Mouse (Mus musculus): ENCODE measurements at regions not wholly inside any gene's neighbourhood (a gene's known extent, or its start where the extent isn't known, plus 50 kb on each side); places are given as distances from the start of the nearest gene placed in this dataset.

DNA sequence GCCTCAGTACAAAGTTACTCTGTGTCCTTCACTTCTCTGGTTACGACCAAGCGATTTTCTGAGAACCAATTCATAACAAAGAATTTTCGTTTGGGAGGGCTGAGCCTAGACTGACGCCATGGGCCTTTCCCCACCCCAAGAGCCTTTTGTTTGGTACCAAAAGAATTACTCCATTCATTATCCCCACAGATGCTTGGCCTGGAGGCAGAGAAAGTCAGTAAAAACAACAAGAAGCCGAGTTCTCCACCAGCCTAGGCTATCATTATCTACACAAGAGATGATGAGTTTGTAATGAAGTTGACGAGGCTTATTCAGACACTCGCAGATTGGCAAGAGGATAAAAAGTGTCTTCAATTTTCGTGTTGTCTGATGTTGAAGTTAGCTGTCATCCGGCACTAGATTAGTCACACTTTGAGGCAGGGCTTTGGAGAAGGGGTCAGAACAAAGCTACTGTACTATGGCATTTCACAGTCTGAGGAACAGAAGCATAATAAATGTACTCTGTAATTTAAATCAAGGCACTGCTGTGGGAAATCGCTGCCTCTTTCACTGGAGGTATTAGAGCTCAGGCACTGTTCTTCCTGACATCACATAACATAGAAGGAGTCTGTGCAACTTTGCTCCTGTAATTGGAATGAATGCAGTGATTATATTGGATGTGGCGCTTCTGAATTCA lies 296.9 kb upstream of the Fign start:
- no peaks in the 10 kb centered on the region for H3K36me3 ChIP-seq (ENCODE audit: control insufficient read depth, insufficient read depth, low read length)

GRCm38 (mm10) chr2:64394199-64394598 lies 296.4 kb upstream of the Fign start:
- no peaks in the 10 kb centered on the region for H3K36me3 ChIP-seq (ENCODE audit: control insufficient read depth, insufficient read depth, low read length)
- no peak overlapping the region for H3K4me3 ChIP-seq (replicated peaks; ENCODE audit: low read length)
- ATAC-seq (ENCODE audit: insufficient read depth, low FRiP score) = no peak
- no peak overlapping the region for H3K9ac ChIP-seq (ENCODE audit: low read length)
- H3K4me1 ChIP-seq (ENCODE audit: control insufficient read depth, insufficient read depth, low read length) = no peaks in the 10 kb centered on the region; the same call in 1 of the 2 replicates
- WGBS = 52% methylated on average over 8 of the region's 8 CpGs
- H3K9me3 ChIP-seq (replicated peaks; ENCODE audit: control insufficient read depth, low read length) = no peaks in the 10 kb centered on the region
- H3K27me3 ChIP-seq (ENCODE audit: control insufficient read depth, insufficient read depth, low read length) = no peaks in the 10 kb centered on the region
- no peak overlapping the region for H3K27ac ChIP-seq (ENCODE audit: low read length)
- no peak overlapping the region for H3K4me2 ChIP-seq (ENCODE audit: low read depth, low read length)

More for the DNA sequence above, 296.9 kb upstream of the Fign start:
- H3K27ac ChIP-seq (ENCODE audit: low read length) = no peak overlapping the region
- H3K9me3 ChIP-seq (replicated peaks; ENCODE audit: control insufficient read depth, low read length) = no peaks in the 10 kb centered on the region
- no peak overlapping the region for H3K9ac ChIP-seq (ENCODE audit: low read length)
- WGBS = 55% methylated on average over 11 of the region's 11 CpGs
- no peaks in the 10 kb centered on the region; the same call in 1 of the 2 replicates for H3K4me1 ChIP-seq (ENCODE audit: control insufficient read depth, insufficient read depth, low read length)
- H3K4me2 ChIP-seq (ENCODE audit: low read depth, low read length) = no peak overlapping the region
- no peak overlapping the region for H3K4me3 ChIP-seq (replicated peaks; ENCODE audit: low read length)
- peak; percentile 17; the same call in 1 of the 2 replicates for ATAC-seq (ENCODE audit: insufficient read depth, low FRiP score)
- no peaks in the 10 kb centered on the region for H3K27me3 ChIP-seq (ENCODE audit: control insufficient read depth, insufficient read depth, low read length)

- no peak overlapping the region for H3K4me2 ChIP-seq (ENCODE audit: low read depth, low read length)
- H3K4me3 ChIP-seq (replicated peaks; ENCODE audit: low read length) = no peak overlapping the region
- H3K27me3 ChIP-seq (ENCODE audit: control insufficient read depth, insufficient read depth, low read length) = no peaks in the 10 kb centered on the region
- no peak overlapping the region for H3K9ac ChIP-seq (ENCODE audit: low read length)
- 59% methylated on average over 2 of the region's 2 CpGs for WGBS
- no peaks in the 10 kb centered on the region for H3K4me1 ChIP-seq (ENCODE audit: control insufficient read depth, insufficient read depth, low read length)
- no peaks in the 10 kb centered on the region for H3K9me3 ChIP-seq (replicated peaks; ENCODE audit: control insufficient read depth, low read length)
- no peak for ATAC-seq (ENCODE audit: insufficient read depth, low FRiP score)
- no peaks in the 10 kb centered on the region for H3K36me3 ChIP-seq (ENCODE audit: control insufficient read depth, insufficient read depth, low read length)
- H3K27ac ChIP-seq (ENCODE audit: low read length) = no peak overlapping the region
Observed at GRCm38 (mm10) chr2:64369791-64370190, 272.0 kb upstream of the Fign start.

GRCm38 (mm10) chr2:64367188-64367587 lies 269.4 kb upstream of the Fign start:
- WGBS = 82% methylated on average over 7 of the region's 7 CpGs
- no peaks in the 10 kb centered on the region for H3K4me1 ChIP-seq (ENCODE audit: control insufficient read depth, insufficient read depth, low read length)
- no peak overlapping the region for H3K9ac ChIP-seq (ENCODE audit: low read length)

GRCm38 (mm10) chr2:64366528-64366927 lies 268.7 kb upstream of the Fign start:
- Histone ChIP-seq H3K9me3 (replicated peaks; ENCODE audit: control insufficient read depth, low read length) (no peaks in the 10 kb centered on the region), H3K4me2 (ENCODE audit: low read depth, low read length) (no peak overlapping the region), H3K27ac (ENCODE audit: low read length) (no peak overlapping the region), H3K4me3 (replicated peaks; ENCODE audit: low read length) (no peak overlapping the region), H3K27me3 (ENCODE audit: control insufficient read depth, insufficient read depth, low read length) (no peaks in the 10 kb centered on the region), H3K36me3 (ENCODE audit: control insufficient read depth, insufficient read depth, low read length) (no peaks in the 10 kb centered on the region), H3K9ac (ENCODE audit: low read length) (no peak overlapping the region), H3K4me1 (ENCODE audit: control insufficient read depth, insufficient read depth, low read length) (no peaks in the 10 kb centered on the region)
- ATAC-seq (ENCODE audit: insufficient read depth, low FRiP score) = no peak
- WGBS = 92% methylated on average over 5 of the region's 5 CpGs

More at GRCm38 (mm10) chr2:64367188-64367587, 269.4 kb upstream of the Fign start:
- Histone ChIP-seq H3K9me3 (replicated peaks; ENCODE audit: control insufficient read depth, low read length) (no peaks in the 10 kb centered on the region), H3K27ac (ENCODE audit: low read length) (no peak overlapping the region), H3K36me3 (ENCODE audit: control insufficient read depth, insufficient read depth, low read length) (no peaks in the 10 kb centered on the region), H3K4me3 (replicated peaks; ENCODE audit: low read length) (no peak overlapping the region), H3K4me2 (ENCODE audit: low read depth, low read length) (no peak overlapping the region), H3K27me3 (ENCODE audit: control insufficient read depth, insufficient read depth, low read length) (no peaks in the 10 kb centered on the region)
- ATAC-seq (ENCODE audit: insufficient read depth, low FRiP score) = no peak

- Histone ChIP-seq H3K36me3 (ENCODE audit: control insufficient read depth, insufficient read depth, low read length) (no peaks in the 10 kb centered on the region), H3K4me1 (ENCODE audit: control insufficient read depth, insufficient read depth, low read length) (no peaks in the 10 kb centered on the region), H3K27me3 (ENCODE audit: control insufficient read depth, insufficient read depth, low read length) (no peaks in the 10 kb centered on the region), H3K4me2 (ENCODE audit: low read depth, low read length) (no peak overlapping the region), H3K9me3 (replicated peaks; ENCODE audit: control insufficient read depth, low read length) (no peaks in the 10 kb centered on the region), H3K9ac (ENCODE audit: low read length) (no peak overlapping the region), H3K4me3 (replicated peaks; ENCODE audit: low read length) (no peak overlapping the region), H3K27ac (ENCODE audit: low read length) (no peak overlapping the region)
- no peak for ATAC-seq (ENCODE audit: insufficient read depth, low FRiP score)
- WGBS = 98% methylated on average over 4 of the region's 4 CpGs
Observed at GRCm38 (mm10) chr2:64356286-64356685, 258.4 kb upstream of the Fign start.

DNA sequence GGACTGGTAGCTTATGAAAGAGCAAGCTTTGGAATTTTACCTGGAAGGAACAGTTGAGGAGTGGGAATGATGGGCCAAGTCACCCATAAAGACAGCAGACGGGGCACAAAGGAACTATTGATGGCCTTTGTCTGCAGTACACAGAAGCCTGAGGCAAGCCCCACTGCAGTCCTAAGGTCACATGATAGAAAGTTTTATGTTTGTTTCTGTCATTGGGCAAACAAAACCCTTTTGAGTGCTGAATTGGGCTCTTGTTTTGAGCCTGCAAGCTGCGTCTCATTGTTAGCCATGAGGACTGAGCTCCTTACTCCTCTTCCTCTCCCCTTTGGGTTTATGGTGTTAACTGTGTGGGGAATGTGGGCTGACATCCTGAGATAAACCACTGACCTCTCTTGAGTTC lies 227.7 kb upstream of the Fign start:
- Histone ChIP-seq H3K27ac (ENCODE audit: low read length) (no peak overlapping the region), H3K4me1 (ENCODE audit: control insufficient read depth, insufficient read depth, low read length) (no peaks in the 10 kb centered on the region), H3K9me3 (replicated peaks; ENCODE audit: control insufficient read depth, low read length) (no peaks in the 10 kb centered on the region), H3K4me2 (ENCODE audit: low read depth, low read length) (no peak overlapping the region), H3K9ac (ENCODE audit: low read length) (no peak overlapping the region), H3K27me3 (ENCODE audit: control insufficient read depth, insufficient read depth, low read length) (no peaks in the 10 kb centered on the region), H3K36me3 (ENCODE audit: control insufficient read depth, insufficient read depth, low read length) (no peaks in the 10 kb centered on the region), H3K4me3 (replicated peaks; ENCODE audit: low read length) (no peak overlapping the region)
- 53% methylated on average over 2 of the region's 2 CpGs for WGBS
- no peak for ATAC-seq (ENCODE audit: insufficient read depth, low FRiP score)

All from stomach, embryonic 16.5 days (tissue).